ENCODE assay signal across 17 mouse cellular contexts in genomic region chr6:30620994-30621393, GRCm38 (mm10). TPM values are rescaled to one million over a fixed set of nuclear protein-coding genes. Genes with fewer than 3 reads are reported as not detected.
DNase-seq lines count a peak whose midpoint lies in the region; ATAC-seq and TF ChIP-seq lines count a peak whose summit lies in the region.
"Had no signal": no experiment of that assay in that cellular context is flagged by ENCODE, and none has a peak within 500 bp of the region (broad histone marks: within the 10 kb centered on the region; RNA-seq: fewer than 3 reads in every experiment).

No protein-coding gene starts in this region.

- no peak for ATAC-seq in heart, embryonic 14.5 days (ENCODE audit: insufficient number of reproducible peaks, insufficient read depth, low FRiP score, low read depth)
- peak; percentile 29; the same call in 1 of the 2 replicates for ATAC-seq in lung, postnatal 0 days
- no peak for ATAC-seq in intestine, embryonic 15.5 days
- ATAC-seq: CD4-positive, CD25-positive, alpha-beta regulatory T cell, adult 4 months had no signal

- H3K4me3 ChIP-seq in heart, embryonic 14.5 days (ENCODE audit: control insufficient read depth in 1 of 2, insufficient read depth in 1 of 2, low read depth in 1 of 2, low read length in 2 of 2): no peak overlapping the region
- no peak overlapping the region for H3K4me3 ChIP-seq in lung, postnatal 0 days (ENCODE audit: low read depth, low read length)
- H3K4me3 ChIP-seq in intestine, embryonic 15.5 days (replicated peaks): no peak overlapping the region
- no peak overlapping the region for H3K4me3 ChIP-seq in myocyte

- no peak for TF ChIP-seq CTCF in lung, postnatal 0 days (IDR thresholded peaks at IDR 0.05)

- peak overlapping the region; percentile 78 to 87 for H3K27ac ChIP-seq in heart, embryonic 14.5 days (replicated peaks in 1 of 2; ENCODE audit: control insufficient read depth in 1 of 2, insufficient read depth in 1 of 2, low read depth in 2 of 2, low read length in 2 of 2)
- peak overlapping the region; percentile 34; the same call in 1 of the 2 replicates for H3K27ac ChIP-seq in lung, postnatal 0 days (ENCODE audit: low read length)
- peak overlapping the region; percentile 48; the same call in 1 of the 2 replicates for H3K27ac ChIP-seq in intestine, embryonic 15.5 days
- H3K27ac ChIP-seq: liver, embryonic 14.5 days had no signal

- WGBS in heart, embryonic 14.5 days: 54% methylated on average over 6 of the region's 6 CpGs
- WGBS in lung, postnatal 0 days: 81% methylated on average over 6 of the region's 6 CpGs
- 84% methylated on average over 6 of the region's 6 CpGs for WGBS in intestine, embryonic 15.5 days

- H3K4me2 ChIP-seq in heart, embryonic 14.5 days (ENCODE audit: low read length): no peak overlapping the region
- H3K4me2 ChIP-seq in lung, postnatal 0 days (replicated peaks; ENCODE audit: low read depth, low read length): no peak overlapping the region
- H3K4me2 ChIP-seq in intestine, embryonic 15.5 days (replicated peaks): no peak overlapping the region
- H3K4me2 ChIP-seq in myocyte (ENCODE audit: low read depth): no peak overlapping the region

- DNase-seq in heart, postnatal 25 days (ENCODE audit: low spot score): no peak
- DNase-seq in lung, postnatal 0 days (ENCODE audit: low spot score): no peak
- no peak for DNase-seq in lung, postnatal 10 days
- DNase-seq in kidney, adult 18-20 months: no peak
- DNase-seq: adrenal gland, postnatal 14 days; cerebellum, postnatal 14 days; kidney, adult 11 months; kidney, postnatal 4 days; layer of hippocampus, postnatal 36 days had no signal

- no peaks in the 10 kb centered on the region for H3K79me2 ChIP-seq in myocyte (ENCODE audit: control insufficient read depth, insufficient read depth)

- no peaks in the 10 kb centered on the region for H3K27me3 ChIP-seq in heart, embryonic 14.5 days (ENCODE audit: control insufficient read depth, insufficient read depth, low read length)
- H3K27me3 ChIP-seq in lung, postnatal 0 days (replicated peaks; ENCODE audit: insufficient read depth, low read length): no peaks in the 10 kb centered on the region
- H3K27me3 ChIP-seq in intestine, embryonic 15.5 days (replicated peaks): no peaks in the 10 kb centered on the region
- H3K27me3 ChIP-seq in myocyte (ENCODE audit: control insufficient read depth, insufficient read depth, insufficient read length): no peaks in the 10 kb centered on the region

- intact Hi-C loops in heart, postnatal 25 days (cut with DNase I): no loop called here

- H3K9me3 ChIP-seq in heart, embryonic 14.5 days (ENCODE audit: control insufficient read depth, low read length): no peaks in the 10 kb centered on the region
- no peaks in the 10 kb centered on the region for H3K9me3 ChIP-seq in lung, postnatal 0 days (ENCODE audit: low read length)
- H3K9me3 ChIP-seq in intestine, embryonic 15.5 days: no peaks in the 10 kb centered on the region

- peaks cover 50 to 78% of the 10 kb centered on the region in 2 experiments for H3K4me1 ChIP-seq in heart, embryonic 14.5 days (ENCODE audit: control insufficient read depth in 2 of 2, insufficient read depth in 2 of 2, low read length in 2 of 2)
- no peaks in the 10 kb centered on the region for H3K4me1 ChIP-seq in lung, postnatal 0 days (ENCODE audit: insufficient read depth, low read depth, low read length)
- H3K4me1 ChIP-seq in intestine, embryonic 15.5 days (replicated peaks): peaks cover 22% of the 10 kb centered on the region

- no peak for TF ChIP-seq EP300 in lung, postnatal 0 days (IDR thresholded peaks at IDR 0.05)

- H3ac ChIP-seq in myocyte (ENCODE audit: control insufficient read depth, insufficient read length): no peak overlapping the region

- H3K36me3 ChIP-seq in heart, embryonic 14.5 days (ENCODE audit: control insufficient read depth, insufficient read depth, low read length): no peaks in the 10 kb centered on the region
- no peaks in the 10 kb centered on the region for H3K36me3 ChIP-seq in lung, postnatal 0 days (ENCODE audit: insufficient read depth, low read length)
- no peaks in the 10 kb centered on the region for H3K36me3 ChIP-seq in intestine, embryonic 15.5 days
- H3K36me3 ChIP-seq in myocyte (ENCODE audit: control insufficient read depth, insufficient read depth): no peaks in the 10 kb centered on the region

- no peak overlapping the region for H3K9ac ChIP-seq in heart, embryonic 14.5 days (ENCODE audit: low read length)
- no peak overlapping the region for H3K9ac ChIP-seq in lung, postnatal 0 days (replicated peaks; ENCODE audit: low read depth)
- no peak overlapping the region for H3K9ac ChIP-seq in intestine, embryonic 15.5 days
- H3K9ac ChIP-seq: liver, embryonic 14.5 days had no signal

- TF ChIP-seq POLR2A in myocyte (IDR thresholded peaks at IDR 0.05; ENCODE audit: insufficient read length, low read depth): no peak

TF ChIP-seq in myocyte, 11 proteins besides CTCF, POLR2A, EP300 and RAD21:
- TF ChIP-seq TCF3 (IDR thresholded peaks at IDR 0.05; ENCODE audit: insufficient read length, low read depth) (peak; percentile 89), POLR2AphosphoS2 (IDR thresholded peaks at IDR 0.05; ENCODE audit: insufficient read length, low read depth) (no peak), USF1 (IDR thresholded peaks at IDR 0.05; ENCODE audit: low read depth) (no peak), MYOD1 (IDR thresholded peaks at IDR 0.05; ENCODE audit: control insufficient read depth in 1 of 3, insufficient read length in 2 of 3, low read depth in 2 of 3) (peak in 2 of 3 experiments; percentile 77 to 83), MYOG (IDR thresholded peaks at IDR 0.05; ENCODE audit: control insufficient read depth in 1 of 3, insufficient read depth in 1 of 3, insufficient read length in 2 of 3, low read depth in 2 of 3) (peak in 2 of 3 experiments; percentile 80 to 82), SRF (IDR thresholded peaks at IDR 0.05; ENCODE audit: control insufficient read depth, insufficient read length, low read depth) (no peak), REST (IDR thresholded peaks at IDR 0.05; ENCODE audit: insufficient read depth, insufficient read length) (no peak), CEBPB (IDR thresholded peaks at IDR 0.05; ENCODE audit: insufficient read depth, poor library complexity, severe bottlenecking) (no peak), MAX (IDR thresholded peaks at IDR 0.05; ENCODE audit: low read depth) (no peak), TCF12 (IDR thresholded peaks at IDR 0.05; ENCODE audit: insufficient read depth, poor library complexity, severe bottlenecking) (no peak), E2F4 (IDR thresholded peaks at IDR 0.05; ENCODE audit: insufficient read depth) (no peak)

RNA-seq across cellular contexts. Expression of gene Cpa5, which starts 10.2 kb away (rescaled TPM):
- polyA plus RNA-seq in heart, embryonic 14.5 days (2014; fragmentation: Nextera tagmentation; extraction: Ambion mirVana): 0.74 TPM in 2 replicates
- not detected for total RNA-seq in heart, postnatal 25 days (2021)
- polyA plus RNA-seq in lung, postnatal 0 days (2015; fragmentation: Nextera tagmentation; extraction: Ambion mirVana): not detected in 2 replicates
- 0.25 TPM in 2 replicates for polyA plus RNA-seq in intestine, embryonic 15.5 days (2015; fragmentation: Nextera tagmentation; extraction: Ambion mirVana)
- not detected for polyA plus RNA-seq in myocyte (2012; fragmentation: generic; extraction: Trizol)
- total RNA-seq: adrenal gland, postnatal 14 days; hematopoietic stem cell, adult 5-6 weeks; layer of hippocampus, postnatal 36 days; megakaryocyte-erythroid progenitor cell, adult 5-6 weeks had no signal
- polyA plus RNA-seq: CD4-positive, CD25-positive, alpha-beta regulatory T cell, adult 4 months; spleen, adult 2 months had no signal

RNA-seq across cellular contexts. Expression of gene Cpa1, which starts 18.0 kb away (rescaled TPM):
- 4.5 TPM in 2 replicates for polyA plus RNA-seq in heart, embryonic 14.5 days (2014; fragmentation: Nextera tagmentation; extraction: Ambion mirVana)
- total RNA-seq in heart, postnatal 25 days (2021): under 1 TPM in 1 of 2 experiments, not detected in 1; 0.16 TPM
- 8.8 and 11.2 TPM in 2 replicates for polyA plus RNA-seq in lung, postnatal 0 days (2015; fragmentation: Nextera tagmentation; extraction: Ambion mirVana)
- polyA plus RNA-seq in intestine, embryonic 15.5 days (2015; fragmentation: Nextera tagmentation; extraction: Ambion mirVana): 266 and 631 TPM in 2 replicates
- polyA plus RNA-seq in myocyte (2012; fragmentation: generic; extraction: Trizol): 0.29 TPM
- total RNA-seq: hematopoietic stem cell, adult 5-6 weeks; layer of hippocampus, postnatal 36 days; megakaryocyte-erythroid progenitor cell, adult 5-6 weeks had no signal
- polyA plus RNA-seq: CD4-positive, CD25-positive, alpha-beta regulatory T cell, adult 4 months had no signal

RNA-seq across cellular contexts. Expression of gene Cpa4, which starts 52.8 kb away (rescaled TPM):
- 2.5 TPM in 2 replicates for polyA plus RNA-seq in heart, embryonic 14.5 days (2014; fragmentation: Nextera tagmentation; extraction: Ambion mirVana)
- not detected for total RNA-seq in heart, postnatal 25 days (2021)
- 0.05 and 0.07 TPM in 2 replicates for polyA plus RNA-seq in lung, postnatal 0 days (2015; fragmentation: Nextera tagmentation; extraction: Ambion mirVana)
- polyA plus RNA-seq in intestine, embryonic 15.5 days (2015; fragmentation: Nextera tagmentation; extraction: Ambion mirVana): 0.59 and 0.77 TPM in 2 replicates
- 0.01 TPM for polyA plus RNA-seq in myocyte (2012; fragmentation: generic; extraction: Trizol)
- total RNA-seq: hematopoietic stem cell, adult 5-6 weeks; layer of hippocampus, postnatal 36 days; megakaryocyte-erythroid progenitor cell, adult 5-6 weeks had no signal
- polyA plus RNA-seq: CD4-positive, CD25-positive, alpha-beta regulatory T cell, adult 4 months; spleen, adult 2 months had no signal

Comparison
In these comparisons a context has a peak if more than half of its experiments do, and no peak if none do; other contexts are left out.
1. RNA of gene Cpa1, which starts 18.0 kb away (polyA plus RNA-seq): 266 to 631 TPM in intestine, embryonic 15.5 days; 8.8 to 11.2 TPM in lung, postnatal 0 days, 4.5 TPM in heart, embryonic 14.5 days and 0.29 TPM in myocyte (single experiment); every median in the first group is over 10 times any median in the second.
2. Peak in every context shown above with its lines, with median percentiles within 50 percentile points of each other: H3K27ac ChIP-seq.